Mouse (Mus musculus): Measurements from ENCODE around the gene Slc1a7.

DNA sequence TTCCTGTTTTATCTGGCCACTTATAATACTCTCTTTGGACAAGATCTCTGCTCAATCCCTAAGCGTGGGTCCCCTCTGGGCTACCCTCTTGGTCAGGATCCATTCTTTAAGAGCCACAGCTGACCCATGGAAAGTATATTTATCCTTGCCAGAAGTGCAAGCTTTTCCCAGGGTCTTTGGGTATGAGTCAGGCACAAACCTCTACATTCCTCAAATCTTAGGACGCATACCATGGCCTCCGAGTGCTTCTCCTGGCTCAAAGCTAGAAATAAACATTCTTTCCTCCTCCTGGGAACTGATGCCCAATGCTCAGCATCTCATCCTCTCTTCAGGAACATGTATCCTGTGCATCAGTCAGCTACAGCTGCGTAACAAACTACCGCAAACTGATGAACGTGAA, 26.9 kb downstream of the Slc1a7 start:
- TF ChIP-seq MYOG (IDR thresholded peaks at IDR 0.05; ENCODE audit: control insufficient read depth in 1 of 3, insufficient read depth in 1 of 3, insufficient read length in 2 of 3, low read depth in 2 of 3) (no peak), POLR2A (IDR thresholded peaks at IDR 0.05; ENCODE audit: insufficient read length, low read depth) (no peak), CEBPB (IDR thresholded peaks at IDR 0.05; ENCODE audit: insufficient read depth, poor library complexity, severe bottlenecking) (no peak), USF1 (IDR thresholded peaks at IDR 0.05; ENCODE audit: low read depth) (no peak)

Data from myocyte (in vitro differentiated cells).